Mouse (Mus musculus): Measurements from ENCODE around the gene Ptpn18. TPM values are rescaled to one million over a fixed set of nuclear protein-coding genes. Genes with fewer than 3 reads are reported as not detected.

Gene Ptpn18
- total and polyA plus RNA-seq, 3 experiments: 4.2 to 16.3 (median 4.2) TPM

DNA sequence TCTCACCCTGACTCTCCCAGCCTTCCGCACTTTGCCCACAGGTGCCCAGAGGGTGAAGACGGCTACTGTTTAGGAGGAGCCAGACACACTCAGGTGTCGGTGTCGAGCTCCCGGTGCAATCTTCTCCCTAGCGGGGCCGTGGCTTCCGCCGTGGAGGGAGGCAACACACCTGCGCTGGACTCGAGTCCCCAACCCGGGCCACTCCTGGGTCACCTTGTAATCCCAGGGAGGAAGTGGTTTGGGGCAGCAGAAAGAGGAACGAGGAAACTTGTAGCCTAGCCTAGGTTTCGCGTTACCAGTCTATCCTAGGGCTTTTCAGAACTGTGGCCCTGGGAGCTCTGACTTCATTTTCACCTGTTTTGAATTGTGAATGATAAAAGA lies 489 bp downstream of the Ptpn18 start:
- TF ChIP-seq EP300 (IDR thresholded peaks at IDR 0.05; ENCODE audit: insufficient read depth, low read depth, low read length): no peak
- TF ChIP-seq CTCF (IDR thresholded peaks at IDR 0.05): no peak
- TF ChIP-seq POLR2A (IDR thresholded peaks at IDR 0.05; ENCODE audit: insufficient read depth, low read depth, low read length): no peak
- H3K4me1 ChIP-seq (ENCODE audit: control insufficient read depth, insufficient read depth, low read length): no peaks in the 10 kb centered on the region
- peak overlapping the region; percentile 77 for H3K9ac ChIP-seq (ENCODE audit: low read depth, low read length)
- WGBS: 4% methylated on average over 15 of the region's 15 CpGs
- intact Hi-C loops (cut with DNase I): loop anchor here (5.0 kb wide), 1 partner anchor 142 kb away; no protein-coding TSS in a partner anchor
- peak overlapping the region; percentile 51; the same call in 1 of the 2 replicates for H3K27ac ChIP-seq
- no peak for DNase-seq
- H3K36me3 ChIP-seq (ENCODE audit: control insufficient read depth, insufficient read depth, low read length): no peaks in the 10 kb centered on the region
- no peaks in the 10 kb centered on the region for H3K27me3 ChIP-seq (ENCODE audit: control insufficient read depth, insufficient read depth, low read length)
- peak overlapping the region; percentile 63 for H3K4me3 ChIP-seq
- H3K79me2 ChIP-seq (replicated peaks; ENCODE audit: control insufficient read depth, insufficient read depth, low read length): no peaks in the 10 kb centered on the region

DNA sequence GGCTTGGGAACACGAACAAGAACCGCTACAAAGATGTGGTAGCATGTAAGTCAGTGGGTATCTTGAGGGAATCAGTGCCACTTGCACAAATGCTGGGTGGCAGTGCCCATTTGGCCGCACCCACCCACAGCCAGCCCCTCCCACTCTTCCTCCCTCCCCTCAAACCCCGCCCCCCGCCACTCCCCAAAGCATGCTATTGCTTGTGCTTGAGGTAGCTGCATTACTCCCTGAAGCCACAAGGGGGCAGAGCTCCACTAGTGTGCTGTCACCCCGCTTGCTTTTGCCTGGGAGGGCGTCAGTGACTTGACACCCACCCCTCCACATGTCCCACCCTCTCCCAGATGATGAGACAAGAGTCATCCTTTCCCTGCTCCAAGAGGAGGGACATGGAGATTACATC lies 3.2 kb downstream of the Ptpn18 start:
- WGBS: 18% methylated on average over 7 of the region's 7 CpGs

DNA sequence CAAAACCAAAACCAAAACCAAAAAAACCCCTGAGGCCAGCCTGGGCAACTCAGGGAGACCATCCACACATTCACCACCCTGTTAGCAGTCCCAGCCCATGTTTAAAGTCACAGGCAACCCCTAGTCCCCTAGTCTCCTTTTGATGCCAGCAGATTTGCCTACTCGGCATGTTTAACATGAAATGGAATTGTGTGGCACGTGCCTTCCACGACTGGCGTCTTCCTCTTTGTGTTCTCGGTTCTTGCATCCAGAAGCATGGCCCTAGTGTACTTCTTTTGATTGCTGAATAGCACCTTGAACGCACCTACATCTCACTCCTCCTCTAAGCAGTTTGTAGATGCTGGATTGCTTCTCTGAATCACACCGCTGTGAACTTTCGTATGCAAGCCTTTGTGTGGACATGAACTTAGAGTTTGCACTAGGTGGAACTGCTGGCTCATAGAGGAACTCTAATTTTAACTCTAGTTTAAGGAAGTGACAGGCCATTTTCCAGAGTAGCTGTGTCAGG lies 4.8 kb downstream of the Ptpn18 start:
- 65% methylated on average over 8 of the region's 8 CpGs for WGBS
- TF ChIP-seq CTCF (IDR thresholded peaks at IDR 0.05): no peak
- TF ChIP-seq EP300 (IDR thresholded peaks at IDR 0.05; ENCODE audit: insufficient read depth, low read depth, low read length): no peak
- H3K27me3 ChIP-seq (ENCODE audit: control insufficient read depth, insufficient read depth, low read length): no peaks in the 10 kb centered on the region
- no peak overlapping the region for H3K27ac ChIP-seq
- intact Hi-C loops (cut with DNase I): loop anchor here (5.0 kb wide), 1 partner anchor 138 kb away; no protein-coding TSS in a partner anchor
- H3K4me3 ChIP-seq: no peak overlapping the region
- H3K9ac ChIP-seq (ENCODE audit: low read depth, low read length): no peak overlapping the region
- no peaks in the 10 kb centered on the region for H3K4me1 ChIP-seq (ENCODE audit: control insufficient read depth, insufficient read depth, low read length)
- H3K79me2 ChIP-seq (replicated peaks; ENCODE audit: control insufficient read depth, insufficient read depth, low read length): no peaks in the 10 kb centered on the region
- no peaks in the 10 kb centered on the region for H3K36me3 ChIP-seq (ENCODE audit: control insufficient read depth, insufficient read depth, low read length)
- DNase-seq: peak in 1 of 2 experiments; percentile 52

More for the DNA sequence above, 3.2 kb downstream of the Ptpn18 start:
- Histone ChIP-seq H3K4me3 (no peak overlapping the region), H3K36me3 (ENCODE audit: control insufficient read depth, insufficient read depth, low read length) (no peaks in the 10 kb centered on the region), H3K9ac (ENCODE audit: low read depth, low read length) (no peak overlapping the region), H3K79me2 (replicated peaks; ENCODE audit: control insufficient read depth, insufficient read depth, low read length) (no peaks in the 10 kb centered on the region), H3K27ac (no peak overlapping the region), H3K27me3 (ENCODE audit: control insufficient read depth, insufficient read depth, low read length) (no peaks in the 10 kb centered on the region), H3K4me1 (ENCODE audit: control insufficient read depth, insufficient read depth, low read length) (no peaks in the 10 kb centered on the region)
- TF ChIP-seq EP300 (IDR thresholded peaks at IDR 0.05; ENCODE audit: insufficient read depth, low read depth, low read length) (no peak), POLR2A (IDR thresholded peaks at IDR 0.05; ENCODE audit: insufficient read depth, low read depth, low read length) (no peak), CTCF (IDR thresholded peaks at IDR 0.05) (peak; percentile 70)
- intact Hi-C loops (cut with DNase I): loop anchor here (2.0 to 5.0 kb wide), 2 partner anchors 48 to 140 kb away; no protein-coding TSS in a partner anchor
- peak; percentile 67 to 69 for DNase-seq

DNA sequence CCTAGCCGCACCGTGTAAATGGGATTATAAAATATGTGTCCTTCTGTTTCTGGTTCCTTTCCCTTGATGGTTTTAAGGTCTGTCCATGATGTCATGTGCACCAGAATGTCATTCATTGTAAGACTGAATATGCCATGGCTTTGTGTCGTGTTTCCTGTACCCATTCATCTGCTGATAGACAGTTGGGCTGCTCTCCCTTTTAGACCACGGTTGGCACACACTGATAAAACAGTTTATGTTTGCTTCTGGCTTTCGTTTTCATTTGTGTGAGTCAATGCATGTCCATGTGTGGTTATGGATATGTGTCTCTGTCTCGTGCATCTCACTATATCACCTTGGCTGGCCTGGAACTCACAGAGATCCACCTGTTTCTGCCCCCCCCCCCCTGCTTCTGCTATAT lies 5.9 kb downstream of the Ptpn18 start:
- no peak overlapping the region for H3K4me3 ChIP-seq
- no peaks in the 10 kb centered on the region for H3K79me2 ChIP-seq (replicated peaks; ENCODE audit: control insufficient read depth, insufficient read depth, low read length)
- intact Hi-C loops (cut with DNase I): no loop called here
- no peak overlapping the region for H3K27ac ChIP-seq
- 50% methylated on average over 6 of the region's 6 CpGs for WGBS
- H3K27me3 ChIP-seq (ENCODE audit: control insufficient read depth, insufficient read depth, low read length): no peaks in the 10 kb centered on the region
- DNase-seq: no peak
- no peak overlapping the region for H3K9ac ChIP-seq (ENCODE audit: low read depth, low read length)
- no peaks in the 10 kb centered on the region for H3K36me3 ChIP-seq (ENCODE audit: control insufficient read depth, insufficient read depth, low read length)
- TF ChIP-seq POLR2A (IDR thresholded peaks at IDR 0.05; ENCODE audit: insufficient read depth, low read depth, low read length) (no peak), EP300 (IDR thresholded peaks at IDR 0.05; ENCODE audit: insufficient read depth, low read depth, low read length) (no peak), CTCF (IDR thresholded peaks at IDR 0.05) (no peak)
- no peaks in the 10 kb centered on the region for H3K4me1 ChIP-seq (ENCODE audit: control insufficient read depth, insufficient read depth, low read length)

DNA sequence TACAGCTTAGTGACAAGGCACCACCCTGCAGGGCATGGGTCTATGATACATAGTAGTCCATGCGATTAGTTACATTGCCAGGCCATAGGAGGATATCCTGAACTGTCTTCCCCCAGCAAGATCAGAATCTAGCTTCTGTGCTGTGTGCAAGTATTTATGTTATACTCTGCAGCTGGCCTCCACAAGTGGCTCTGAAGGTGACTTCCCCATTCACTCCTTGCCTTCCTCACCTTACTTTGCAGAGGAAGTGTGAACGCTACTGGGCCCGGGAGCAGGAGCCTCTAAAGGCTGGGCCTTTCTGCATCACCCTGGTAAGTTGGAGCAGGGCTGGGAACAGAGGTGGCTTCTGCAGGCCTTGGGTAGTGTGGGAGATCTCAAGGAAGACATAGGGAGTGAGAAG lies 8.5 kb downstream of the Ptpn18 start:
- H3K79me2 ChIP-seq (replicated peaks; ENCODE audit: control insufficient read depth, insufficient read depth, low read length): no peaks in the 10 kb centered on the region
- 58% methylated on average over 3 of the region's 3 CpGs for WGBS
- H3K4me3 ChIP-seq: no peak overlapping the region
- no peak overlapping the region for H3K27ac ChIP-seq
- no peak overlapping the region for H3K9ac ChIP-seq (ENCODE audit: low read depth, low read length)
- TF ChIP-seq POLR2A (IDR thresholded peaks at IDR 0.05; ENCODE audit: insufficient read depth, low read depth, low read length): no peak
- no peak for TF ChIP-seq CTCF (IDR thresholded peaks at IDR 0.05)
- no peak for TF ChIP-seq EP300 (IDR thresholded peaks at IDR 0.05; ENCODE audit: insufficient read depth, low read depth, low read length)
- H3K27me3 ChIP-seq (ENCODE audit: control insufficient read depth, insufficient read depth, low read length): no peaks in the 10 kb centered on the region
- H3K4me1 ChIP-seq (ENCODE audit: control insufficient read depth, insufficient read depth, low read length): no peaks in the 10 kb centered on the region; the same call in 1 of the 2 replicates
- no peak for DNase-seq
- intact Hi-C loops (cut with DNase I): no loop called here
- no peaks in the 10 kb centered on the region for H3K36me3 ChIP-seq (ENCODE audit: control insufficient read depth, insufficient read depth, low read length)

DNA sequence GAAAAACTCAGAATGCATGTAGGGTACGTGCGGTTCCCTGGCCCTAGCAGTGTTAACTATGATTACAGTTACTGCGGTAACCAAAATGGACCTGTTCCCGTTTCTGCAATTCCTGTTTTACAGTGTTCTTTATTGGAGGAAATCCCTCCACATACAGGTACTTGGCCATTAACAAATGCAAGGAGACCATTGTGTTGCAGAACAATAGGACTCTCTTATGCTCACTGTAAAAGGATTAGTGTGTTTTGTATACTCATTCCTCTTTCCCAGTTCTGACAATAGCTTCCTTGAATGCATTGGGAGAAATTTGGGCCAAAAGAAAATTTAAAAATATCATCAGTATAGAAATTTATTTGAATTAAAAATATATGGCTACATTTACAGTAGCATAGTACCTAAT lies 8.9 kb downstream of the Ptpn18 start:
- no peak overlapping the region for H3K27ac ChIP-seq
- intact Hi-C loops (cut with DNase I): no loop called here
- WGBS: 75% methylated on average over 4 of the region's 4 CpGs

More for the DNA sequence above, 8.9 kb downstream of the Ptpn18 start:
- H3K27me3 ChIP-seq (ENCODE audit: control insufficient read depth, insufficient read depth, low read length): no peaks in the 10 kb centered on the region
- no peak overlapping the region for H3K4me3 ChIP-seq
- no peaks in the 10 kb centered on the region for H3K36me3 ChIP-seq (ENCODE audit: control insufficient read depth, insufficient read depth, low read length)
- no peaks in the 10 kb centered on the region; the same call in 1 of the 2 replicates for H3K4me1 ChIP-seq (ENCODE audit: control insufficient read depth, insufficient read depth, low read length)
- TF ChIP-seq CTCF (IDR thresholded peaks at IDR 0.05) (no peak), POLR2A (IDR thresholded peaks at IDR 0.05; ENCODE audit: insufficient read depth, low read depth, low read length) (no peak), EP300 (IDR thresholded peaks at IDR 0.05; ENCODE audit: insufficient read depth, low read depth, low read length) (no peak)
- H3K79me2 ChIP-seq (replicated peaks; ENCODE audit: control insufficient read depth, insufficient read depth, low read length): no peaks in the 10 kb centered on the region
- DNase-seq: no peak
- no peak overlapping the region for H3K9ac ChIP-seq (ENCODE audit: low read depth, low read length)

All from heart, adult 2 months (tissue).